Mouse (Mus musculus) liver, adult 2 months (tissue): Measurements from ENCODE around the gene Ece1. TPM values are rescaled to one million over a fixed set of nuclear protein-coding genes. Genes with fewer than 3 reads are reported as not detected.

ENCODE experiments used
- DNase-seq: peaks from one replicate; pipeline ENCODE4 v3.0.0-alpha.2; 2011; ENCODE audit warnings: low read depth, low spot score; ENCODE audit errors: extremely low read depth
- H3K27ac ChIP-seq: fragments of 200-500 bp; replicated peaks from 2 replicates; pipeline ENCODE4 v1.5.1; 2012; ENCODE audit warnings: low read depth, mild to moderate bottlenecking, control low read depth, inconsistent platforms, low read length; ENCODE audit not compliant: insufficient read depth
- H3K27me3 ChIP-seq: fragments of 200-500 bp; 2 replicates; pipeline ENCODE4 v1.6.1; 2012; ENCODE audit warnings: mild to moderate bottlenecking, moderate library complexity, low read length, inconsistent platforms; ENCODE audit not compliant: control insufficient read depth, insufficient read depth
- H3K36me3 ChIP-seq: fragments of 200-500 bp; 2 replicates; pipeline ENCODE4 v1.6.1; 2012; ENCODE audit warnings: low read length, inconsistent platforms; ENCODE audit not compliant: control insufficient read depth, insufficient read depth
- H3K4me1 ChIP-seq: fragments of 200-500 bp; 2 replicates; pipeline ENCODE4 v1.6.1; 2011; ENCODE audit warnings: low read length; ENCODE audit not compliant: control insufficient read depth, insufficient read depth
- H3K4me3 ChIP-seq: fragments of 200-500 bp; 2 replicates; pipeline ENCODE4 v1.5.1; 2011; ENCODE audit warnings: low read depth, mild to moderate bottlenecking, control low read depth, low read length, moderate library complexity; ENCODE audit not compliant: insufficient read depth
- H3K79me2 ChIP-seq: fragments of 200-500 bp; 2 replicates; pipeline ENCODE4 v1.6.1; 2012; ENCODE audit warnings: inconsistent platforms, mild to moderate bottlenecking, low read length, moderate library complexity; ENCODE audit not compliant: control insufficient read depth, insufficient read depth
- H3K9ac ChIP-seq: fragments of 200-500 bp; 2 replicates; pipeline ENCODE4 v1.6.1; 2012; ENCODE audit warnings: low read depth, mild to moderate bottlenecking, control low read depth, inconsistent platforms, low read length
- CTCF ChIP-seq: fragments of 200-500 bp; IDR thresholded peaks from 2 replicates; pipeline ENCODE4 v1.5.1; 2011; ENCODE audit warnings: low read depth, low read length, control low read depth
- POLR2A ChIP-seq: fragments of 200-500 bp; IDR thresholded peaks from 2 replicates; pipeline ENCODE4 v1.6.1; 2011; ENCODE audit warnings: low read length, control low read depth; ENCODE audit not compliant: insufficient read depth; ENCODE audit errors: extremely low read depth
- WGBS: fragments of 180-500 bp; shearing (Covaris S2); methylation state at CpG from one replicate; pipeline ENCODE4 v1.1.7; 2018; 5-methylcytosine and 5-hydroxymethylcytosine counted together
- polyA plus RNA-seq: library from polyadenylated mRNA; depleted of rRNA; stranded (reverse); fragments of >200 nt; gene quantifications from 2 replicates; pipeline ENCODE4 v1.2.3, GENCODE M21; 2012
- total RNA-seq: library from RNA; depleted of rRNA; stranded (reverse); fragments of >200 nt; gene quantifications from 2 replicates; pipeline ENCODE4 v1.2.3, GENCODE M21; 2014

The Ece1 gene
- total and polyA plus RNA-seq, 2 experiments = 213 to 630 TPM

DNA sequence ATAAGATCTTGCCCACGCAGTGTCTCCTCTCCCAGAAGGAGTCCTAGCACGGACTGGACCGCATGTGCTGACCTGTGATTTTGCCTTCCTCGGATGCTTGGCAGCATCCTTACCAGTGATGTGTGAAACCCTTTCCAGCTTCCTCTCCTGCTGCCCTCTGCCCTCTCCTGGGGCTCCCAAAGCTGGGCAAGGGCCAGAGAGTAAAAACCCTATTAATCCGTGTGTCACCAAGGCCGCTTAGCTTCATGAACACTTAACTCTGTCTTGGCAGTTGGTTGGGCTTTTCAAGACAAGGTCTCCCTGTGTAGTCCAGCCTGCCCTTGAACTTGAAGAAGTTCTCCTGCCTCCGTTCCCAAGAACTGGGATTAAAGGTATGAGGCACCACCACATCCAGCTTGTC, 65.1 kb downstream of the Ece1 start:
- no peak for DNase-seq
- no peak overlapping the region for H3K9ac ChIP-seq
- peaks cover 36% of the 10 kb centered on the region for H3K36me3 ChIP-seq
- H3K4me3 ChIP-seq = no peak overlapping the region
- H3K27ac ChIP-seq = no peak overlapping the region
- peaks cover 3% of the 10 kb centered on the region; the same call in 1 of the 2 replicates for H3K79me2 ChIP-seq
- H3K4me1 ChIP-seq = peaks cover 14% of the 10 kb centered on the region
- 56% methylated on average over 7 of the region's 7 CpGs for WGBS
- H3K27me3 ChIP-seq = no peaks in the 10 kb centered on the region
- TF ChIP-seq POLR2A (no peak), CTCF (no peak)

DNA sequence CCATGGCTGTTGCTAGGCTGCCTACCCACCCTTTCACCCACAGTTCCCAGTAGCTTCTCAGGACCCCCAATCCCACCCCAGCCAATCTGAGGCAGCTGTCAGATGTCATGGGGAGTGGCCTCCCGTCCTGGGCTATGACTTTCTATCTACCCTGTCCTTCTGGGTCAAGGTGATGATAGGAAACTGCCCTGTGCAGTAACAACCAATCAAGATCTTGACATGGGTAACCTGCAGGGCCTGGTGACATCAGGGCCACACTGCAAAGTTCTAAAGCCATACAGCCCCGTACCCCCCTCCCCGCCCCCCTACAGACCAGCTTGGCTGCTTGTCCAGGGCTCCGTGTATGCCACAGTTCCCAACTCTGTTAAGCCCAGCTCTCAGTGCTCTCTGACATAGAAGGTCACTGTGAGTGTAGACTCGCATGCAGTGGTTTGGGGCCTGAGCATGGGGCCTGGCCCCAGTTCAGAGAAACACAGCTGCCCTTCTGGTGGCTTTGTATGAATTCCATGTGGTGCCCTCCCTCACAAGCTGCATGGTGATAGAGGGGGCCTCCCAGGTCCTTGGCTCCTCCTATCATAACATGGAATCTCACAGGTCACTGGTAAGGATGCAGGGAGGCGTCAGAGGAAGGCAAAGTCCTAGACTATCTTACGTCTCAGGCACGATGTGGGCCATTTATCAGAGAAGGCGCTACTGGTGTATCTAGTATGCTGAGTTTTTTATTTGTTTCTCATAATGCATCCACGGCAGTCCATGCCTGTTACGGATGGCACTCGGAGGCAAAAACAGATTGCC, 65.9 kb downstream of the Ece1 start:
- no peak for TF ChIP-seq CTCF
- no peak for TF ChIP-seq POLR2A
- H3K4me1 ChIP-seq = peaks cover 18% of the 10 kb centered on the region
- 92% methylated on average over 12 of the region's 12 CpGs for WGBS
- H3K27ac ChIP-seq = no peak overlapping the region
- H3K36me3 ChIP-seq = peaks cover 35% of the 10 kb centered on the region
- DNase-seq = no peak
- no peak overlapping the region for H3K4me3 ChIP-seq
- H3K79me2 ChIP-seq = peaks cover 2% of the 10 kb centered on the region; the same call in 1 of the 2 replicates
- H3K9ac ChIP-seq = no peak overlapping the region
- H3K27me3 ChIP-seq = no peaks in the 10 kb centered on the region

- H3K4me3 ChIP-seq = no peak overlapping the region
- H3K79me2 ChIP-seq = no peaks in the 10 kb centered on the region; the same call in 1 of the 2 replicates
- H3K36me3 ChIP-seq = peaks cover 34% of the 10 kb centered on the region
- no peaks in the 10 kb centered on the region for H3K27me3 ChIP-seq
- H3K4me1 ChIP-seq = peaks cover 18% of the 10 kb centered on the region
- no peak for DNase-seq
- no peak for TF ChIP-seq POLR2A
- TF ChIP-seq CTCF = no peak
- 97% methylated on average over 1 of the region's 1 CpGs for WGBS
- H3K27ac ChIP-seq = no peak overlapping the region
- no peak overlapping the region for H3K9ac ChIP-seq
Observed at GRCm38 (mm10) chr4:137928813-137929212, 66.8 kb downstream of the Ece1 start.

DNA sequence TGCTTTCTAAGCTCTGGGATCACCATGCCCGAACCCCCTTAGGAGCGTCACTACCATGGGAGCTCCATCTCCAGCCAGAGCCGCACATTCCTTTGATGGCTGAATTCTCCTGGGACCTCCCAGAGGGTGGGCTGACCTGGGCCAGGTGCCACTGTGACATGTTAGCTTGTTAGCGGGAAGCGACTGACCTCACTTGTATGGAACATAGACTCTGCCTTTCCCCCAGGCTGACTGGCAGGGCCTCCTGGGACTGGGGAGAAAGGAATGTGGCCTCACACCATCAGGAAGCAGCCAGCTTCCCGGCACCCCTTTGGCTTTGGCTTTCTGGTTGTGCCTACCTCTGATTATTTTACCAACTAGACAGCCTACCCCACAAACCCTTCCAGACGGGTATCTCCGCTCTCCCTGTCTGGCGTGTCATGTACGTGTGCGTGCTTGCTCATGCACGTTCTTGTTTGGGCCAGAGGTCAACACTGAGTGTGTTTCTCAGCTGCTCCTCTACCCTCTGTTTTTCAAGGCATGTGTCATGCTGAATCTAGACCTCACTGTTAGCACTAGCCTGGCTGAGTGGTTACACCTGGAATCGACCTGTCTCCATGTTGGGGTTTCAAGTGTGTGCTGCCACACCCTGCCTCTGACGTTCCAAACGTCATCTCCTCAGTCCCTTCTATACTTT, 67.4 kb downstream of the Ece1 start:
- H3K27me3 ChIP-seq = no peaks in the 10 kb centered on the region
- TF ChIP-seq POLR2A (no peak), CTCF (no peak)
- H3K79me2 ChIP-seq = no peaks in the 10 kb centered on the region
- peaks cover 18% of the 10 kb centered on the region for H3K4me1 ChIP-seq
- H3K4me3 ChIP-seq = no peak overlapping the region
- H3K27ac ChIP-seq = peak overlapping the region; percentile 8; the same call in 1 of the 2 replicates
- no peak for DNase-seq
- H3K9ac ChIP-seq = no peak overlapping the region
- peaks cover 30% of the 10 kb centered on the region for H3K36me3 ChIP-seq
- WGBS = 81% methylated on average over 15 of the region's 15 CpGs

DNA sequence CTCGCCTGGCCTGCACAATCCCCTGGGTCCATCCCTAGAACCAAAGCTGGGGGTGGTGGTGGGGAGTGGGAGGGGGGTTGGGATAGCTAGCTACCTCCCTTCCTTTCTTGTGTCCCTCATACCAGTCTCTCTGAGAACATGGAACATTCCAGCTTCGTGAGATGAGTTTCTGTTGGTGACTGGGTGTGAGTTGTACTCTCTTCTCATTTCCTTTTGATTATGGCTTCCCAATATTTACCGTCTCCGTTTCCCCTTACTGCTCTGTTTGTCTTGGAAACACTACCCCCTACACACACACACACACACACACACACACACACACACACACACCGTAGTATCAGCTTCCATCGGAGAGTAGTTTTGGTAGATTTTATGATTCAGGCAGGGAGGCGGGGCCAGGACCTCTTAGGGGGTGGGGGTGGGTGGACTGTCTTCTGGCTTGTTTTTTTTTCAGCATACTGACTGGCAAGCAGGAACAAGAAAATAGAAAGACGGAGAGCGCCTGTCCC, 68.5 kb downstream of the Ece1 start:
- H3K27ac ChIP-seq = peak overlapping the region; percentile 25
- H3K27me3 ChIP-seq = no peaks in the 10 kb centered on the region
- peaks cover 23% of the 10 kb centered on the region for H3K4me1 ChIP-seq
- no peak for DNase-seq
- 25% methylated on average over 9 of the region's 9 CpGs for WGBS
- H3K79me2 ChIP-seq = no peaks in the 10 kb centered on the region
- H3K4me3 ChIP-seq = no peak overlapping the region
- H3K9ac ChIP-seq = no peak overlapping the region
- peaks cover 32% of the 10 kb centered on the region for H3K36me3 ChIP-seq
- TF ChIP-seq POLR2A = no peak
- TF ChIP-seq CTCF = no peak
